Mouse (Mus musculus): ENCODE results near the gene Cacfd1.

DNA sequence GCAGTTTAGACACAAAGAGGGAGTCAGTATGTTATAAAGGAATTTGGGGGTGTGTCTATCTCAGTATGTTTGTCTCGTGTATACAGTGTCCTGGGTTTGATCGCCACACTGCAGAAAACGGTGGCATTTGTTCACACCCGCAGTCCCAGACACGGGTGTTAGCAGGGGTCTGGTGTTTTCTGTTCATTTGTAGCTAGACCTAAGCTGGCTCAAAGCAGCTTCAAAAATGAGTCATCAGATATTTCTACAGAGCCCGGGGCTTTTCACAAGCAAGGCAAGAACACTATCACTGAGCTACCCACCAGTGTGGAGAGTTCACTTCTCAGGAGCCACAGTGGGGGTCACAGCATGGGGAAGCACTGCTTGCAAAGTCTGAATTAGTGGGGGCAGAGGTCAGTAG is 39.7 kb downstream of the Cacfd1 start:
- TF ChIP-seq POLR2A (IDR thresholded peaks at IDR 0.05; ENCODE audit: borderline replicate concordance, insufficient read depth, low read length) (no peak), CTCF (IDR thresholded peaks at IDR 0.05; ENCODE audit: borderline replicate concordance, insufficient read depth, low read depth, low read length) (no peak)
